Comparison of ENCODE assay signal across 15 mouse cellular contexts in genomic region chr2:145838675-145839074, GRCm38 (mm10).
A peak's percentile ranks its signal among the peaks of the same experiment; 100 is the strongest.
DNase-seq lines count a peak whose midpoint lies in the region.
"Had no signal": no experiment of that assay in that cellular context is flagged by ENCODE, and none has a peak within 500 bp of the region (broad histone marks: within the 10 kb centered on the region; RNA-seq: fewer than 3 reads in every experiment).

No protein-coding gene starts in this region.

- intact Hi-C loops in left cerebral cortex, postnatal 14 days (cut with DNase I), result no loop called here

- peak; percentile 42 for DNase-seq in CD4-positive helper T cell, adult 2 months (ENCODE audit: low read depth, low spot score)
- DNase-seq in CD4-positive, CD25-positive, alpha-beta regulatory T cell, adult 2 months (ENCODE audit: low read depth, low spot score), result peak; percentile 60
- DNase-seq in induced T-regulatory cell, adult 2 months (ENCODE audit: low read depth), result peak; percentile 82
- DNase-seq in cerebellum, postnatal 4 days (ENCODE audit: low spot score in 2 of 2), result no peak
- DNase-seq in left cerebral cortex, postnatal 14 days (ENCODE audit: low spot score in 2 of 2), result no peak
- DNase-seq in frontal cortex, postnatal 14 days (ENCODE audit: low spot score in 2 of 2), result no peak
- DNase-seq: adrenal gland, adult 8-10 months; adrenal gland, postnatal 25 days; cerebellum, adult 11-12 months; cerebellum, adult 8-10 months; cerebellum, postnatal 10 days; cerebellum, postnatal 36 days; gastrocnemius, adult 2 months; gastrocnemius, postnatal 14 days; heart, adult 11 months had no signal

Comparison
In these comparisons a context has a peak if more than half of its experiments do, and no peak if none do; other contexts are left out.
1. DNase-seq: peak in CD4-positive helper T cell, adult 2 months (single experiment), CD4-positive, CD25-positive, alpha-beta regulatory T cell, adult 2 months (single experiment) and induced T-regulatory cell, adult 2 months (single experiment); none in cerebellum, postnatal 4 days (0 of 2), left cerebral cortex, postnatal 14 days (0 of 2) and frontal cortex, postnatal 14 days (0 of 2).